Mouse (Mus musculus) brain, embryonic 18.5 days (tissue): ENCODE measurements around the gene Klk15.
A peak's percentile ranks its signal among the peaks of the same experiment; 100 is the strongest.
"Not testable (repeated sequence)": the region's sequence is repeated elsewhere in the genome, so short reads cannot be mapped to it uniquely, and the experiment has no call there.

ENCODE experiments used
- DNase-seq: peaks from one replicate; pipeline ENCODE4 v3.0.0-alpha.2; 2012; ENCODE audit warnings: low read depth, low spot score

Gene Klk15

GRCm38 (mm10) chr7:43933440-43933839 is at the start of gene Klk15:
Gene Klk15, plus strand, starts transcription at chr7:43933740.
- DNase-seq = no peak

DNA sequence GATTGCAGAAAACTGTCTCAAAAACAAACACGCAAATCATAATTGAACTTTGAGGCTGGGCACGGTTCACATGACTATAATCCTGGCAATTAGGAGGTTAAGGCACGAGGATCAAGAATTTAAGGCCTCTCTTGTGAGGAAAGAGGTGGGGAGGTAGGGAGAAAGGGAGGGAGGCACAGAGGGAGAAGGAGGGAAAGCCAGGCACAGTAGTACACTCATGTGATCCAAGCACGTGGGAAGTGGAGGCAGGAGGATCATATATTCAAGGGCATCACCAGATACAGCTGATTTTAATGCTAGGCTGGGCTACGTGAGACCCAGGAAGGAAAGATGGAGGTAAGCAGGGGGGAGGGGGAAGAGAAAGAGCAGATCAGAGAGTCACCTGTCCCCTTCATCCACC is 42.2 kb upstream of the Klk15 start:
- DNase-seq = no peak

DNA sequence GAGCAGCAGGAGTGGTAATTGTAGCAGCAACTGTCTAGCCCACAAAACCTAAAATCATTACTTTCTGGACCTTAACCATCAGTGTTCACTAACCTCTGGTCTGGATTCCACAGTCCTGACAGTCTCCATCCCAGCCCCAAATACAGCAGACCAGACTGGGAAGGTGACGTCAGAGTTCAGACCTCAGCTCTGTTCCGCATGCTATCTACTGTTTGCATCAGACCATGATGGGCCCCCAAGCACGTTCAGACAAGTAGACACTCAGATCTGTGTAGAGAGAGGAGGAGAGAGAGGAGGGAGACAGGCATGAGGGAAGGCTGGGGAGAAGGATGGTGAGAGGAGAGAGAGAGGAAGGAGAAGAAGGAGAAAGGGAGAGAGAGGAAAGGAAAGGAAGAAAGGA is 41.8 kb upstream of the Klk15 start:
- no peak for DNase-seq

- peak; percentile 62 for DNase-seq
Measured at GRCm38 (mm10) chr7:43894836-43895235, 38.7 kb upstream of the Klk15 start.

DNA sequence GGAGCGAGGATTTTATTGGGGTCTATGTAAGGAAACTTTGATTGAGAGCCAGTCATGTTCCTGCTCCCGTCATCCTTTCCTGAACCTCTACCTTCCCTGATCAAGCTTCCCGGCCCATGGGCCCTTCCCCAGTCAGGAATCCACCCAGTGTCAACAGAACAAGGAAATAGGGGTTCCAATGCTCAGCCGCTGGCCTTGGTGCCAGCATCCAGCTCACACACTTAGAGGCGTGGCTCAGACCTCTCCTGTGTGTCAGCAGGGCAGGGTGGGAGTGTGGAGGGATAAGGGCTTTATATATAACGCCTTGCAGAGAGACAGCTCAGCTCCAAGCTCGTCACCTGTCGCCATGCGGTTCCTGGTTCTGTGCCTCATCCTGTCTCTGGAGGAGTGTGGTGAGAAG is 18.7 kb upstream of the Klk15 start:
- no peak for DNase-seq

DNA sequence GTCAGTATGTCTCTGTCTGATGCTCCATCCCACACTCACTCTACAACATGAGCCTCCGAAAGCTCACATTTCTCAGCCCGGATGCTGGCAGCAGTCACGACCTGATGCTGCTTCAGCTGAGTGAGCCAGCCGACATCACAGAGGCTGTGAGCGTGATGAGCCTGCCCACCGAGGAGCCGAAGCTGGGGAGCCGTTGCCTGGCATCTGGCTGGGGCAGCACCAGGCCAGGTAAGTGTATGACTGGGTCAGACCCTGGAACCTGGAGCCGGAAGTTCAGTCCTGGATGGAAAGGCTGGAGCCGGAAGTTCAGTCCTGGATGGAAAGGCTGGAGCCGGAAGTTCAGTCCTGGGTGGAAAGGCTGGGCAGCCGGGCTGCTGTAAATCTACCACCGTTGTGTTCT is 15.1 kb upstream of the Klk15 start:
- DNase-seq = no peak

GRCm38 (mm10) chr7:43918871-43919270 is 14.7 kb upstream of the Klk15 start:
- DNase-seq = no peak

- no peak for DNase-seq
Measured at GRCm38 (mm10) chr7:43919559-43920451, 13.7 kb upstream of the Klk15 start.

DNA sequence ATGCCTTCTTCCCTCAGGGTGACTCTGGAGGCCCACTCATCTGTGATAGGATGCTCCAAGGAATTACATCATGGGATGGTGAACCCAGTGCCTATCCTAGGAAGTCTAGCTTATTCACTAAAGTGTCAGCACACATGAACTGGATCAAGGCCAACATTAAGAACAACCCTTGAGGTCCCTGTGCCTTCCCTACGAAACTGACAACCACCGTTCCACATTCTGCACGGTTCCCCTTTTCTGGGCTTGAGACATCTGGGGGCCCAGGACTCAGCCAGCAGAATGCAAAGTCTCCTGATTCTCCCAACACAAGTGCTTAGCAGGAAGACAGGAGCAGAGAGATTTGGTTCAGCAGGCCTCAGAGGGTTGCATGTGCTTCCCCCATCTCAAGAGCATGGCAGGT is 13.0 kb upstream of the Klk15 start:
- no peak for DNase-seq

DNA sequence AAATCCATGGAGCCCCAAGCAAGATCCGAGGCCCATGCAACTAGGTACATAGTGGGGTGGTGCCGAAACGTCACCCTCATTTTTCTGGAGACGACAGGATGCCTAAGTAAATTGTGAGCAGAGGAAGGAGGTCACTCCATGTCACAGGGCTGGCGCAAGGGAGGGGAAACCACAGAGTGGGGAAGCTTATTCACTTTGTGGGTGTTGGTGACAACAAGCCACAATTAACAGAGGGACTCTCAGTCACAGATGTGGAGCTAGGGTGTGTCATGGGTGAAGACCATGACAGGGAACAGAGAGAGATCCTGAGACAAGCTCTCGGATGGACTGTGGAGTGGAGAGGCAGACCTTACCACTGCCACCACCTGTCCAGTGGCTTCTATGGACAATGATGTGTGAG is 12.5 kb upstream of the Klk15 start:
- DNase-seq = no peak

DNA sequence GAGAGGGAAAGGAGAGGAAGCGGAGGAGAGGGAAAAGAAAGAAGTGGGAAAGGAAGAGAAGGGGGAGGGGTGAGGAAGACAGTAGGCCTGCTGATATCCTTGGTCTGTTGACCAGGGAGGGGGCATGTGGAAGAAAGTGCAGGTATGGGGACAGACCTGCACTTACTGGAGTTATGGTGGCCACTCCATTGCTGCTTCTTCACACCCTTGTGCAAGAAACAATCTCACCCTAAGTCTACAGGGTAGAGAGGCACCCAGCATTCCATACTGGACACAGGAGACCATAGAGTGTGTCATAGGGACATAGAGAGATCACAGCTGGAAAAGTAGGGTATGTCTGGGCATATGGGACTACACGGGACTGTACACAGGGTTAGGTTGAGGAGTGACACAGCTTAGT is 11.6 kb upstream of the Klk15 start:
- no peak for DNase-seq

- DNase-seq = no peak
Measured at GRCm38 (mm10) chr7:43925985-43926384, 7.6 kb upstream of the Klk15 start.

GRCm38 (mm10) chr7:43928521-43928920 is 5.0 kb upstream of the Klk15 start:
- DNase-seq = no peak

- no peak for DNase-seq
Measured at GRCm38 (mm10) chr7:43932337-43932736, 1.2 kb upstream of the Klk15 start.

DNA sequence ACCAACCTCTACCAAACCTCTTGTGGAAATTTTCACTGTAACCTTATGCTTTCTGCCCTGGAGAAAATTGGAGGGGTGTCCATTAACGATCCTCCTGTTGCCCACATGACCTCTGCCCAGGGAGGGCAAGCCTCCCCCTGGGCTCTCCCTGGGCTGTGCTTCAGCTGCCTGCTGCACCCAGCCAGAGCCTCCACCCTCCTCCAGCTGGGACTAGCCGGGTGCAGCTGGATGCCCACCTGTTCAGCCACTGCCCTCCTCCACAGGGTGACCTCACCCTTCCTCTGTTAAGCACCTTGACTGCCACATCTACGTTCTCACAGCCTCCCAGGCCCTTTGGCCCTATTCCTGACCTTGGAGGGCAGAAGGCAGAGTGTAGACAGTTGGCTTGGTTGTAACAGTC is 1.2 kb downstream of the Klk15 start:
- no peak for DNase-seq

GRCm38 (mm10) chr7:43936551-43936950 is 3.0 kb downstream of the Klk15 start:
- no peak for DNase-seq

DNA sequence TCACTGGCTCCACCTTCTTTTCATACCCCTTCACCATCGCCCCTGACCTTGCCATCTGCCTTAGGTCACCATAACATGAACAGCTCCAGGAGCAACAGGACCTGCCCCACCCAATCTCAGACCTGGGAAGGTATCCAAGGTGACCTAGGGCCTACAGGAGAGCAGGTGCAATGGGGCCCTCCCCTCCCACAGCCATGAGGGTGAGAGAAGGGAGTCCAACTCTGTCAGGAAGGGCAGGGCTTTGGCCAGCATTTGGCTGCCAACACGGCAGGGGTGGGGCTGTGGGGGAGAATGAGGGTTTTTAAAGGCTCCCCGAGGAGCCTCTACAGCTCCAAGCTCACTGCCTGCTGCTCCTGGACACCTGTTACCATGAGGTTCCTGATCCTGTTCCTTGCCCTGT is 8.8 kb downstream of the Klk15 start:
- DNase-seq = not testable (repeated sequence)

GRCm38 (mm10) chr7:43944727-43945264 is 11.3 kb downstream of the Klk15 start:
- no peak for DNase-seq

DNA sequence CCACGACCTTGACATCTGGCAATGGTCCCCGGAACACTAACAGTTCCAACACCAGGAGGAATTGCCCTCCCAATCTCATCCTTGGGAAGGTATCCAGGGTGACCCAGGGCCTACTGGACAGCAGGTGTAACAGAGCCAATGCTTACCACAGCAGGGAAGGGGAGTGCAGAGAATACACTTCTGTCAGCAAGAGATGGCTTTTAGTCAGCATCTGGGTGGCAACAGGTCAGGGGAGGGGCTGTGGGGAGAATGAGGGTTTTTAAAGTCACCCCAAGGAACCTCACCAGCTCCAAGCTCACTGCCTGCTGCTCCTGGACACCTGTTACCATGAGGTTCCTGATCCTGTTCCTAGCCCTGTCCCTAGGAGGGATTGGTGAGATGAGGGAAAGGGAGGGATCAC is 16.8 kb downstream of the Klk15 start, which contains the start of gene Klk1b8:
Gene Klk1b8 (plus strand): TSS at position 301 of the 400 bp plus-strand sequence.
- no peak for DNase-seq

DNA sequence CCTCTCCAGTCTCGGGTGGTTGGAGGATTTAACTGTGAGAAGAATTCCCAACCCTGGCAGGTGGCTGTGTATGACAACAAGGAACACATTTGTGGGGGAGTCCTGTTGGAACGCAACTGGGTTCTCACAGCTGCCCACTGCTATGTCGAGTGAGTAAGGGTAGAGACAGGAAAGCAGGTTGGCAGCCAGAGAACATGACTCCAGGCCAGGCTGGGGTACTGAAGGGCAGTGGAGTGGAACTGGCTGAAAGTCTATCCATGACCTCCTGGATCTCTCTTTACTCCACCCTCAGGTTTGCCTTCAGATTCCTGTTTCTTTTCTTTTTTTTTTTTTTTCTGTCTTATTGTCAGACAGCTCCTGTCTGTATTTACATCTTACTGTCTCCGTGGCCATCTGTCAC is 19.2 kb downstream of the Klk15 start:
- DNase-seq = no peak

- DNase-seq = no peak
Measured at GRCm38 (mm10) chr7:43966451-43966850, 32.9 kb downstream of the Klk15 start, which contains the start of gene Klk1b1. Gene Klk1b1, plus strand, starts transcription at chr7:43966751.

GRCm38 (mm10) chr7:43967058-43967457 is 33.5 kb downstream of the Klk15 start:
- DNase-seq = no peak

DNA sequence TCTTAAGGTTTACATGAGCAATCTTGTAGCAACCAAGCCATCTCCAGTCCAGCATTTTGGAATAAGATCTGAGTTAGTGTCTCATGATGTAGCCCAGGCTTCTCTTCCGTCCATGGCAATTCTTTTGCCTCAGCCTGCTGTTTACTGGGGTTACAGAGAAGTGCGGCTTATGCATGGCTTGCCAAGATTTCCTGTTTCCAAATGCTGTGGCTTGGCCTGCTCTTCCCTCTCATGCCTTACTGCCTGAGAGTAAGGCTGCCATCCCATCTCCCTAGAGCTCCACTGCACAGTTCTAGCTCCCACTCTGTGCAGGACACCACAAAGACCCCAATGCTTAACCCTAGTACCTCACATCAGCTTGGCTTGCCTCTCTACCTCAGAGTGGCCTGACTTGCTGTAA is 34.1 kb downstream of the Klk15 start:
- no peak for DNase-seq
